Mouse (Mus musculus): ENCODE data around the gene Mettl13. TPM values are rescaled to one million over a fixed set of nuclear protein-coding genes. Genes with fewer than 3 reads are reported as not detected.

Gene Mettl13
- 13.9 and 15.1 TPM in 2 replicates for polyA plus RNA-seq (2016; fragmentation: Nextera tagmentation; extraction: Ambion mirVana)

DNA sequence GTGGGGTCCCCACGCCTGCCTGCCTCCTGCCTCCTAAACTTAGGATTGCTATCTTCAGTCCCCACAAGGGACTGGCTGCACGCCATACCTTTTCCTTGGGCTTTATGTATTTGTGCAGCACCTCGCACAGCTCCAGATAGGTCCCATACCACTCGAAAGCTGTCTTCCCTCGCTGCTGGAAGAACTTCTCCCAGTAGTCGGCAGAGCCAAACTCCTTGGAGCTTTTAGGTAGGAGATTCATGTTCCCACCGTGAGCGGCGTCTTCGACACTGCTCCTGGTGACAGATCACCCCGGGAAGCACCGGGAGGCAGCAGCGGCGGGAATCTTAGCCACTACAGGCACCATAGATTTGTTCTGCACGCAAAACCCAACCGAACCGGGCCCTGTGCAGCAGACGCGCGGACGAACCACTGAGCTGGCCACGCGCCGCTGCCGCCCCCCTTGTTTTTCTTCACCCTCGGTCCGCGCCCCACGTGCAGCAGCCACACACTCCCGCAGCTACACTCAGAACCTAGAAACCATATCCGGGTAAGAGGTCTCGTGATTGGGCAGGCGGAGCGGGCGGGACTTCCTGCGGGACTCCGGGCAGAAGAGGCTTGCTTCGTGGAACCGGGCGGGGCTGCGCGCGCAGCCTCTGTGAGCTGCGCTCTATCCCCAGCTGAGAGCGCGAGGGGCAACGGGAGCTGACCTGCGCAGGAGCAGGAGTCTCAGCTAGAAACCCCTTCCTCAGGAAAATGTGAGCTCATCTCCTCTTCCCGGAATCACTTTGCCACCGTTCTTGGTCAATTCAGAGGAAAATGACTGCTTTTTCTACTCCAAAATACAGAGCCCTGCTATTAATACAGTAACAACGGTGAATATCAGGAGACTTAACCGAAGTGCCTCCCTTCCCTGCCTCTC, at the start of gene Mettl13:
Gene Mettl13 (minus strand): TSS at position 536 of the 901 bp plus-strand sequence.
- WGBS: under 1% methylated on average over 52 of the region's 52 CpGs

DNA sequence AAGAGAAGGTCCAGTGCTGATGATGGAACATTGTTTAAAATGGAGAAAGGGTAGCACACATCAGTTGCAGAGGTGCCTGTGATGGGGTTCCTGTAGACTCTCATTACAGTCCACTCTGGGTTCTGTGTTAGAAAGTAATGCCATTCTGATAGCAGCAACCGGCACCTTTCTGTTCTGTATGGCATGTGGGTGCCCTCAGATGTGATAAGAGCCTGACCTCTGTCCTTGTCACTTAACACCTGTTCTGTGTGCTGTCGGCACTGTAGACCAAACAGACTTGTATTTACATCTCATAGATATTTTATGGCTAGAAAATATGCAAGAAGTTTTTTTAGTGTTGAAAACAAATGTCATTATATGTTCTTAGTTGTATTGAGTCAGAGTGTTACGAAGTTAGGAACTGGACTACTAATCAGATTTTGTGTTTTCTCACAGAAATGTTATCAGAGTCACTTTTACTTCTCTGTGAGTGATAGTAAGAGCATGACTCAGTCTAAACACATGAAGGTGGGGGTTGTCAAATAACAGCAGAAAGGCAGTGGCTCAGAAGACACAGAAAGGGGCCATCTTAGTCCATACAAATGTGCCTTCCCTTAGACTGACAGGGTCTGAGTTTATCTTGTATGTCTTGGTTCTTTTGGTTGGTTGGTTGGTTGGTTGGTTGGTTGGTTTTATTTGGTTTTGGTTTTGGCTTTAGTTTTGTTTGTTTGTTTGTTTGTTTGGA, 49.2 kb upstream of the Mettl13 start:
- no peak for ATAC-seq (ENCODE audit: insufficient number of reproducible peaks, low FRiP score)
- Histone ChIP-seq H3K4me3 (no peak overlapping the region), H3K4me1 (replicated peaks) (peaks cover 5% of the 10 kb centered on the region; the same call in 1 of the 2 replicates), H3K9ac (no peak overlapping the region), H3K27ac (ENCODE audit: poor library complexity, severe bottlenecking) (no peak overlapping the region), H3K36me3 (peaks cover 36% of the 10 kb centered on the region), H3K9me3 (replicated peaks) (no peaks in the 10 kb centered on the region), H3K4me2 (no peak overlapping the region), H3K27me3 (replicated peaks) (no peaks in the 10 kb centered on the region)
- WGBS: 36% methylated on average over 3 of the region's 3 CpGs

More for the DNA sequence above, at the start of gene Mettl13:
- H3K27ac ChIP-seq (ENCODE audit: poor library complexity, severe bottlenecking): peak within 1 kb of the TSS; percentile 44
- no peaks in the 10 kb centered on the region for H3K9me3 ChIP-seq (replicated peaks)
- peaks cover 29% of the 10 kb centered on the region for H3K36me3 ChIP-seq
- peak; percentile 100 for ATAC-seq (ENCODE audit: insufficient number of reproducible peaks, low FRiP score)
- H3K9ac ChIP-seq: peak within 1 kb of the TSS; percentile 78
- peak within 1 kb of the TSS; percentile 94 for H3K4me2 ChIP-seq
- no peaks in the 10 kb centered on the region for H3K27me3 ChIP-seq (replicated peaks)
- H3K4me3 ChIP-seq: peak within 1 kb of the TSS; percentile 64
- H3K4me1 ChIP-seq (replicated peaks): peaks cover 14% of the 10 kb centered on the region; the same call in 1 of the 2 replicates

GRCm38 (mm10) chr1:162590415-162590997, 42.2 kb upstream of the Mettl13 start:
- no peak overlapping the region for H3K4me3 ChIP-seq
- no peak overlapping the region for H3K4me2 ChIP-seq
- 31% methylated on average over 8 of the region's 8 CpGs for WGBS
- no peaks in the 10 kb centered on the region for H3K27me3 ChIP-seq (replicated peaks)
- ATAC-seq (ENCODE audit: insufficient number of reproducible peaks, low FRiP score): no peak
- peaks cover 3% of the 10 kb centered on the region; the same call in 1 of the 2 replicates for H3K4me1 ChIP-seq (replicated peaks)
- H3K27ac ChIP-seq (ENCODE audit: poor library complexity, severe bottlenecking): no peak overlapping the region
- H3K9ac ChIP-seq: no peak overlapping the region
- peaks cover 8% of the 10 kb centered on the region for H3K36me3 ChIP-seq
- no peaks in the 10 kb centered on the region for H3K9me3 ChIP-seq (replicated peaks)

DNA sequence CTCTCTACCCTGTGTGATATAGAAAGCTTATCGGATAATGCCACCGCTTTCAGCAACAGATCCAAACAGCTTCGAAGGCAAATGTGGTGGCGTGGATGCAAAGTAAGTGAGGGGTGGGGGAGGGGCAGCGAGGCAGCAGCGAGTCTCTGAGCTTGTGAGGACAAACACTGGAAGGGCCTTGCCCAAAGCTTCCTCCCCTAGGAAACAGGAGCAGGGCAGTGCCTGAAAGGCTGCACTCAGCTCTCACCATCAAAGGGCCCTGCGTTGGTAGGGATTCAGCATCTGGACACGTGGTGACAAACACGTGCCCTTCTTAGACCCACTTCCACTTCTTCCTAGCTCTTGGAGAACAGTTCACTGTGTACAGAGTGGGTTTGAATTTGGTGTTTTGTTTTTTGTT, 41.1 kb upstream of the Mettl13 start:
- 6% methylated on average over 9 of the region's 9 CpGs for WGBS
- H3K9ac ChIP-seq: no peak overlapping the region
- no peak overlapping the region; the same call in 1 of the 2 replicates for H3K27ac ChIP-seq (ENCODE audit: poor library complexity, severe bottlenecking)
- H3K4me3 ChIP-seq: no peak overlapping the region
- H3K4me1 ChIP-seq (replicated peaks): peaks cover 3% of the 10 kb centered on the region; the same call in 1 of the 2 replicates
- no peak; the same call in 1 of the 2 replicates for ATAC-seq (ENCODE audit: insufficient number of reproducible peaks, low FRiP score)
- no peaks in the 10 kb centered on the region for H3K27me3 ChIP-seq (replicated peaks)
- H3K9me3 ChIP-seq (replicated peaks): no peaks in the 10 kb centered on the region
- H3K4me2 ChIP-seq: peak overlapping the region; percentile 42
- peaks cover 7% of the 10 kb centered on the region for H3K36me3 ChIP-seq

- no peak for ATAC-seq (ENCODE audit: insufficient number of reproducible peaks, low FRiP score)
- WGBS: 87% methylated on average over 3 of the region's 3 CpGs
- no peak overlapping the region for H3K4me2 ChIP-seq
- peaks cover 3% of the 10 kb centered on the region; the same call in 1 of the 2 replicates for H3K4me1 ChIP-seq (replicated peaks)
- no peak overlapping the region for H3K4me3 ChIP-seq
- H3K36me3 ChIP-seq: peaks cover 14% of the 10 kb centered on the region
- H3K27me3 ChIP-seq (replicated peaks): no peaks in the 10 kb centered on the region
- no peak overlapping the region for H3K9ac ChIP-seq
- H3K9me3 ChIP-seq (replicated peaks): no peaks in the 10 kb centered on the region
- no peak overlapping the region for H3K27ac ChIP-seq (ENCODE audit: poor library complexity, severe bottlenecking)
These were observed 40.3 kb upstream of the Mettl13 start for GRCm38 (mm10) chr1:162588606-162589005.

GRCm38 (mm10) chr1:162586282-162586681, 37.9 kb upstream of the Mettl13 start:
- H3K27ac ChIP-seq (ENCODE audit: poor library complexity, severe bottlenecking): no peak overlapping the region
- H3K4me2 ChIP-seq: no peak overlapping the region
- 77% methylated on average over 4 of the region's 4 CpGs for WGBS
- no peak overlapping the region for H3K4me3 ChIP-seq
- peaks cover 3% of the 10 kb centered on the region; the same call in 1 of the 2 replicates for H3K4me1 ChIP-seq (replicated peaks)
- no peaks in the 10 kb centered on the region for H3K9me3 ChIP-seq (replicated peaks)
- no peak overlapping the region for H3K9ac ChIP-seq
- H3K36me3 ChIP-seq: peaks cover 17% of the 10 kb centered on the region
- ATAC-seq (ENCODE audit: insufficient number of reproducible peaks, low FRiP score): no peak
- no peaks in the 10 kb centered on the region for H3K27me3 ChIP-seq (replicated peaks)

GRCm38 (mm10) chr1:162582884-162583283, 34.5 kb upstream of the Mettl13 start:
- peaks cover 31% of the 10 kb centered on the region for H3K36me3 ChIP-seq
- no peaks in the 10 kb centered on the region for H3K4me1 ChIP-seq (replicated peaks)
- no peaks in the 10 kb centered on the region for H3K27me3 ChIP-seq (replicated peaks)
- H3K9me3 ChIP-seq (replicated peaks): no peaks in the 10 kb centered on the region
- no peak overlapping the region for H3K4me2 ChIP-seq
- no peak for ATAC-seq (ENCODE audit: insufficient number of reproducible peaks, low FRiP score)
- no peak overlapping the region for H3K9ac ChIP-seq
- no peak overlapping the region for H3K4me3 ChIP-seq
- WGBS: 78% methylated on average over 2 of the region's 2 CpGs
- H3K27ac ChIP-seq (ENCODE audit: poor library complexity, severe bottlenecking): no peak overlapping the region

DNA sequence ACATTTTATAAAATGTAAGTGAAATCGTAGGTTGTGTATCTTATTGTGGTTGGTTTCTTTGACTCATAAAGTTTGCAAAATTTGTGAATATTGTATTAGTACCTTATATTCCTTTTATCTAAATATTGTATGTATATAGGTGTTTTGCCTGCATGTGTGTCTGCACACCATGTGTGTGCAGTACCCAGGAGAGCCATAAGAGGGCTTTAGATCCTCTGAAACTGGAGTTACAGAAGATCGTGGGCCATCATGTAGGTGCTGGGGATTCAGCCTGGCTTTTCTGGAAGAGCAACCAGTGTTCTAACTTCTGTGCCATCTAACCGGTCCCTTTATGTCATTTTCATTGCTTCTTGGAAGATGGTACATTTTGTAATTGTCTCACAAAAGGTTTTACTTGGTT, 26.7 kb upstream of the Mettl13 start:
- 93% methylated on average over 3 of the region's 3 CpGs for WGBS
- no peak overlapping the region for H3K4me2 ChIP-seq
- ATAC-seq (ENCODE audit: insufficient number of reproducible peaks, low FRiP score): no peak
- H3K27ac ChIP-seq (ENCODE audit: poor library complexity, severe bottlenecking): no peak overlapping the region
- no peaks in the 10 kb centered on the region for H3K27me3 ChIP-seq (replicated peaks)
- H3K4me3 ChIP-seq: no peak overlapping the region
- peaks cover 10% of the 10 kb centered on the region; the same call in 1 of the 2 replicates for H3K4me1 ChIP-seq (replicated peaks)
- peaks cover 5% of the 10 kb centered on the region; the same call in 1 of the 2 replicates for H3K9me3 ChIP-seq (replicated peaks)
- H3K9ac ChIP-seq: no peak overlapping the region
- peaks cover 42% of the 10 kb centered on the region for H3K36me3 ChIP-seq

- H3K4me1 ChIP-seq (replicated peaks): peaks cover 21% of the 10 kb centered on the region
- peaks cover 5% of the 10 kb centered on the region; the same call in 1 of the 2 replicates for H3K9me3 ChIP-seq (replicated peaks)
- peak overlapping the region; percentile 91 for H3K9ac ChIP-seq
- peaks cover 14% of the 10 kb centered on the region for H3K36me3 ChIP-seq
- H3K27ac ChIP-seq (ENCODE audit: poor library complexity, severe bottlenecking): peak overlapping the region; percentile 85
- 0% methylated on average over 46 of the region's 46 CpGs for WGBS
- no peak for ATAC-seq (ENCODE audit: insufficient number of reproducible peaks, low FRiP score)
- peak overlapping the region; percentile 89 for H3K4me2 ChIP-seq
- no peaks in the 10 kb centered on the region for H3K27me3 ChIP-seq (replicated peaks)
- peak overlapping the region; percentile 85 for H3K4me3 ChIP-seq
These were observed 22.7 kb upstream of the Mettl13 start for GRCm38 (mm10) chr1:162570931-162571601.

DNA sequence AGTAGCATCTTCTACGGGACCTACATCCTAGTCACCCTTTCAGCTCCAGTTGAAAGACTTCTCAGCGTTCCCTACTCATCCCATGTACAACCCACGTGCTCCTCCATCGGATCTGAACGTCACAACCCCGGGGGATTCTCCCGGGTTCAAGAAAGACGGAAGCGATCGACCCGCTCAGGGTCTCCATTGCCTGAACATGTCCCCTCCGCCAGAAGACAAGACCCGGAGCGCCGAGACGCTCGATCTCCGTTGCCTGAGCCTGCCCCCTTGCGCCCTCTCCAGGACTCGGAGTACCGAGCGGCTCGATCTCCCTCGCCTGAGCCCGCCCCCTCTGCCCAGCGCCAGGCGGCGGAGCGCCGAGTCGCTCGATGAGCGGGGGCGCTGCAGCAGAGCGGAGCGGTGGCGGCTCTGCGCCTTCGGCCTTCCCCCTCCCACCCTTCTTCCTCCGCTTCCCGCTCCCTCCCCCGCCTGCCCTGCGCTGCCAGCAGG, 22.0 kb upstream of the Mettl13 start, which contains the start of gene Vamp4:
Gene Vamp4 (plus strand): TSS at position 256 of the 489 bp plus-strand sequence.
- H3K36me3 ChIP-seq: peaks cover 12% of the 10 kb centered on the region
- peak within 1 kb of the TSS; percentile 89 for H3K4me2 ChIP-seq
- H3K9ac ChIP-seq: peak within 1 kb of the TSS; percentile 91
- no peaks in the 10 kb centered on the region for H3K27me3 ChIP-seq (replicated peaks)
- peak; percentile 98 for ATAC-seq (ENCODE audit: insufficient number of reproducible peaks, low FRiP score)
- under 1% methylated on average over 38 of the region's 43 CpGs for WGBS
- peak within 1 kb of the TSS; percentile 85 for H3K4me3 ChIP-seq
- peaks cover 21% of the 10 kb centered on the region for H3K4me1 ChIP-seq (replicated peaks)
- H3K27ac ChIP-seq (ENCODE audit: poor library complexity, severe bottlenecking): peak within 1 kb of the TSS; percentile 85
- H3K9me3 ChIP-seq (replicated peaks): peaks cover 5% of the 10 kb centered on the region; the same call in 1 of the 2 replicates
